Mouse (Mus musculus): Measurements from ENCODE around the gene Celf2.

DNA sequence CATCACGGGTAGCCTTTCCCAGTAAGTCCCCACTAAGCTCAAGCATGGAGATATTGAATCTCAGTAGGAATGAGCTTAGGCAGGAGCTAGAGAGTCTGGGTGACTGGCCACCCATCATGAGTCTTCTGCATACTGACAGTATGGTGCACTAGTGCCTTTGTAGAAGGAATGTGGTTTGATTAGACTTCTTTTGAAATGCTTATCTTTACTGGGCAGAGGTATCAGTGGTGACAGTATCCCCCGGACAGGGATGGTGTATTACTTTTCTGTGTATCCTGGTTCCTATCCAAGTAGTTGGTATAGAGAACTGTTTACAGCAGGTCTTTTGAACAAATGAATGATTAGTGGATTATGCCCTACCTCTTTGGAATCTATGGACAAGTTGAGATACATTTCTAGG is 973.0 kb downstream of the Celf2 start:
- no peak for TF ChIP-seq CTCF (IDR thresholded peaks at IDR 0.05; ENCODE audit: control insufficient read depth, insufficient read depth, insufficient replicate concordance, low read depth, low read length)
- no peak for TF ChIP-seq POLR2A (IDR thresholded peaks at IDR 0.05; ENCODE audit: control insufficient read depth, low read depth, low read length)
